Mouse (Mus musculus): ENCODE data around the gene Fank1.
A peak's percentile ranks its signal among the peaks of the same experiment; 100 is the strongest.

The Fank1 gene

GRCm38 (mm10) chr7:133768027-133768426 is 8.6 kb upstream of the Fank1 start:
- DNase-seq (ENCODE audit: low spot score): no peak

- no peak for DNase-seq (ENCODE audit: low spot score)
Measured at GRCm38 (mm10) chr7:133768517-133768916, 8.1 kb upstream of the Fank1 start.

- no peak for DNase-seq (ENCODE audit: low spot score)
Measured at GRCm38 (mm10) chr7:133775179-133775578, 1.5 kb upstream of the Fank1 start.

GRCm38 (mm10) chr7:133775796-133776625 is 650 bp upstream of the Fank1 start:
- DNase-seq (ENCODE audit: low spot score): no peak

- DNase-seq (ENCODE audit: low spot score): no peak
Measured at GRCm38 (mm10) chr7:133781583-133781982, 4.9 kb downstream of the Fank1 start.

- DNase-seq (ENCODE audit: low spot score): no peak
Measured at GRCm38 (mm10) chr7:133781991-133782390, 5.3 kb downstream of the Fank1 start.

- DNase-seq (ENCODE audit: low spot score): peak; percentile 91
Measured at GRCm38 (mm10) chr7:133782717-133783435, 6.2 kb downstream of the Fank1 start, which contains the start of gene Dhx32. Gene Dhx32 (minus strand): TSS chr7:133782726.

GRCm38 (mm10) chr7:133787571-133787970 is 10.9 kb downstream of the Fank1 start:
- DNase-seq (ENCODE audit: low spot score): no peak

- DNase-seq (ENCODE audit: low spot score): no peak
Measured at GRCm38 (mm10) chr7:133788147-133788546, 11.5 kb downstream of the Fank1 start.

- no peak for DNase-seq (ENCODE audit: low spot score)
Measured at GRCm38 (mm10) chr7:133790171-133790570, 13.5 kb downstream of the Fank1 start.

GRCm38 (mm10) chr7:133790608-133791229 is 14.1 kb downstream of the Fank1 start:
- no peak for DNase-seq (ENCODE audit: low spot score)

- DNase-seq (ENCODE audit: low spot score): no peak
Measured at GRCm38 (mm10) chr7:133792771-133793170, 16.1 kb downstream of the Fank1 start.

GRCm38 (mm10) chr7:133793248-133794131 is 16.8 kb downstream of the Fank1 start:
- DNase-seq (ENCODE audit: low spot score): no peak

- DNase-seq (ENCODE audit: low spot score): no peak
Measured at GRCm38 (mm10) chr7:133794720-133795119, 18.1 kb downstream of the Fank1 start.

GRCm38 (mm10) chr7:133799928-133800327 is 23.3 kb downstream of the Fank1 start:
- no peak for DNase-seq (ENCODE audit: low spot score)

- DNase-seq (ENCODE audit: low spot score): no peak
Measured at GRCm38 (mm10) chr7:133801823-133802222, 25.2 kb downstream of the Fank1 start.

- DNase-seq (ENCODE audit: low spot score): peak; percentile 87
Measured at GRCm38 (mm10) chr7:133805614-133806175, 29.0 kb downstream of the Fank1 start.

- DNase-seq (ENCODE audit: low spot score): no peak
Measured at GRCm38 (mm10) chr7:133812927-133813326, 36.3 kb downstream of the Fank1 start.

- no peak for DNase-seq (ENCODE audit: low spot score)
Measured at GRCm38 (mm10) chr7:133813331-133813730, 36.7 kb downstream of the Fank1 start.

GRCm38 (mm10) chr7:133823751-133824150 is 47.1 kb downstream of the Fank1 start:
- DNase-seq (ENCODE audit: low spot score): no peak

- no peak for DNase-seq (ENCODE audit: low spot score)
Measured at GRCm38 (mm10) chr7:133824579-133824978, 47.9 kb downstream of the Fank1 start.
